In genomic region chr1:160045971-160046370, GRCm38 (mm10) we compare ENCODE assay signal across 15 mouse cellular contexts. TPM values are rescaled to one million over a fixed set of nuclear protein-coding genes. Genes with fewer than 3 reads are reported as not detected.
A peak's percentile ranks its signal among the peaks of the same experiment; 100 is the strongest.
DNase-seq lines count a peak whose midpoint lies in the region; ATAC-seq and TF ChIP-seq lines count a peak whose summit lies in the region.
"Had no signal": no experiment of that assay in that cellular context is flagged by ENCODE, and none has a peak within 500 bp of the region (broad histone marks: within the 10 kb centered on the region; RNA-seq: fewer than 3 reads in every experiment).

No protein-coding gene starts in this region.

- H3K27ac ChIP-seq in heart, postnatal 0 days (ENCODE audit: low read depth): no peak overlapping the region
- no peak overlapping the region for H3K27ac ChIP-seq in liver, embryonic 11.5 days (ENCODE audit: low read depth, low read length)
- no peak overlapping the region for H3K27ac ChIP-seq in stomach, postnatal 0 days (replicated peaks)
- H3K27ac ChIP-seq in forebrain, embryonic 10.5 days: no peak overlapping the region
- H3K27ac ChIP-seq: embryonic facial prominence, embryonic 13.5 days; hindbrain, embryonic 12.5 days; stomach, embryonic 15.5 days had no signal

- H3K36me3 ChIP-seq in heart, postnatal 0 days (replicated peaks; ENCODE audit: control insufficient read depth, insufficient read depth, low read length): no peaks in the 10 kb centered on the region
- peaks cover 5% of the 10 kb centered on the region for H3K36me3 ChIP-seq in megakaryocyte, embryonic 14.5 days (replicated peaks; ENCODE audit: low read length)
- H3K36me3 ChIP-seq in liver, embryonic 11.5 days (ENCODE audit: control insufficient read depth, insufficient read depth, low read length): no peaks in the 10 kb centered on the region
- no peaks in the 10 kb centered on the region for H3K36me3 ChIP-seq in stomach, postnatal 0 days (ENCODE audit: control insufficient read depth, insufficient read depth, low read length)
- H3K36me3 ChIP-seq in forebrain, embryonic 10.5 days (replicated peaks): no peaks in the 10 kb centered on the region
- H3K36me3 ChIP-seq: embryonic facial prominence, embryonic 13.5 days; hindbrain, embryonic 12.5 days; stomach, embryonic 15.5 days had no signal

- intact Hi-C loops in heart, postnatal 14 days (cut with DNase I): loop anchor here (2.0 kb wide), 1 partner anchor 35 kb away; no protein-coding TSS in a partner anchor

- DNase-seq in heart, postnatal 0 days (ENCODE audit: low spot score): no peak
- DNase-seq in heart, postnatal 14 days: no peak
- no peak for DNase-seq in liver, embryonic 11.5 days (ENCODE audit: low spot score)
- DNase-seq in stomach, postnatal 0 days (ENCODE audit: low spot score): no peak
- DNase-seq in forebrain, embryonic 10.5 days (ENCODE audit: extremely low spot score, low spot score): no peak
- DNase-seq: adrenal gland, postnatal 25 days; cerebellum, adult 11 months; gastrocnemius, postnatal 25 days; right cerebral cortex, postnatal 25 days had no signal

- TF ChIP-seq CTCF in heart, postnatal 0 days (IDR thresholded peaks at IDR 0.05; ENCODE audit: low read depth): no peak
- no peak for TF ChIP-seq CTCF in stomach, postnatal 0 days (IDR thresholded peaks at IDR 0.05; ENCODE audit: low read depth)

- 76% methylated on average over 5 of the region's 5 CpGs for WGBS in heart, postnatal 0 days
- 80% methylated on average over 5 of the region's 5 CpGs for WGBS in liver, embryonic 11.5 days
- 77% methylated on average over 5 of the region's 5 CpGs for WGBS in stomach, postnatal 0 days
- 89% methylated on average over 5 of the region's 5 CpGs for WGBS in forebrain, embryonic 10.5 days

- no peak overlapping the region; the same call in 1 of the 2 replicates for H3K4me3 ChIP-seq in heart, postnatal 0 days (ENCODE audit: low read depth, low read length)
- peak overlapping the region; percentile 38 for H3K4me3 ChIP-seq in megakaryocyte, embryonic 14.5 days (replicated peaks)
- H3K4me3 ChIP-seq in liver, embryonic 11.5 days (ENCODE audit: low read depth, low read length): no peak overlapping the region
- no peak overlapping the region for H3K4me3 ChIP-seq in stomach, postnatal 0 days (ENCODE audit: low read depth, low read length)
- H3K4me3 ChIP-seq in forebrain, embryonic 10.5 days: no peak overlapping the region
- H3K4me3 ChIP-seq: embryonic facial prominence, embryonic 13.5 days; hindbrain, embryonic 12.5 days had no signal

- no peak for TF ChIP-seq EP300 in heart, postnatal 0 days (IDR thresholded peaks at IDR 0.05; ENCODE audit: low read depth)
- no peak for TF ChIP-seq EP300 in stomach, postnatal 0 days (optimal IDR thresholded peaks at IDR 0.05)

- H3K27me3 ChIP-seq in heart, postnatal 0 days (ENCODE audit: control insufficient read depth, insufficient read depth, low read length): no peaks in the 10 kb centered on the region
- H3K27me3 ChIP-seq in megakaryocyte, embryonic 14.5 days (replicated peaks): peaks cover 12% of the 10 kb centered on the region
- H3K27me3 ChIP-seq in liver, embryonic 11.5 days (replicated peaks; ENCODE audit: control insufficient read depth, insufficient read depth, low read length): no peaks in the 10 kb centered on the region
- H3K27me3 ChIP-seq in stomach, postnatal 0 days (ENCODE audit: control insufficient read depth, insufficient read depth, low read length): no peaks in the 10 kb centered on the region
- H3K27me3 ChIP-seq in forebrain, embryonic 10.5 days (ENCODE audit: poor library complexity, severe bottlenecking): peaks cover 6% of the 10 kb centered on the region; the same call in 1 of the 2 replicates
- H3K27me3 ChIP-seq: stomach, embryonic 15.5 days had no signal

- ATAC-seq in heart, postnatal 0 days (ENCODE audit: insufficient read depth, low read depth): no peak
- no peak for ATAC-seq in megakaryocyte, adult 5-6 weeks (ENCODE audit: poor library complexity, severe bottlenecking)
- no peak for ATAC-seq in liver, embryonic 11.5 days (replicated peaks; ENCODE audit: low FRiP score)
- no peak for ATAC-seq in stomach, postnatal 0 days (ENCODE audit: low FRiP score, low TSS enrichment)
- ATAC-seq: forebrain, embryonic 14.5 days had no signal

- H3K9ac ChIP-seq in heart, postnatal 0 days (replicated peaks; ENCODE audit: low read depth, low read length): no peak overlapping the region
- no peak overlapping the region for H3K9ac ChIP-seq in liver, embryonic 11.5 days (ENCODE audit: low read depth, low read length)
- H3K9ac ChIP-seq in stomach, postnatal 0 days (ENCODE audit: low read length): no peak overlapping the region
- H3K9ac ChIP-seq: embryonic facial prominence, embryonic 13.5 days; hindbrain, embryonic 12.5 days; stomach, embryonic 15.5 days had no signal

- H3K4me2 ChIP-seq in heart, postnatal 0 days (ENCODE audit: low read depth, low read length): peak overlapping the region; percentile 61
- peak overlapping the region; percentile 74 for H3K4me2 ChIP-seq in liver, embryonic 11.5 days
- peak overlapping the region; percentile 70 for H3K4me2 ChIP-seq in stomach, postnatal 0 days (replicated peaks; ENCODE audit: low read depth)
- H3K4me2 ChIP-seq: hindbrain, embryonic 12.5 days had no signal

- no peaks in the 10 kb centered on the region for H3K9me3 ChIP-seq in heart, postnatal 0 days (replicated peaks; ENCODE audit: control insufficient read depth, low read length)
- H3K9me3 ChIP-seq in megakaryocyte, embryonic 14.5 days: no peaks in the 10 kb centered on the region
- no peaks in the 10 kb centered on the region for H3K9me3 ChIP-seq in liver, embryonic 11.5 days (ENCODE audit: control insufficient read depth, low read length)
- H3K9me3 ChIP-seq in stomach, postnatal 0 days (ENCODE audit: control insufficient read depth, low read length): no peaks in the 10 kb centered on the region
- H3K9me3 ChIP-seq in forebrain, embryonic 10.5 days: no peaks in the 10 kb centered on the region
- H3K9me3 ChIP-seq: embryonic facial prominence, embryonic 13.5 days; hindbrain, embryonic 12.5 days; stomach, embryonic 15.5 days had no signal

- H3K4me1 ChIP-seq in heart, postnatal 0 days (ENCODE audit: control insufficient read depth, insufficient read depth): peaks cover 57% of the 10 kb centered on the region
- peaks cover 64% of the 10 kb centered on the region for H3K4me1 ChIP-seq in megakaryocyte, embryonic 14.5 days
- peaks cover 9% of the 10 kb centered on the region for H3K4me1 ChIP-seq in liver, embryonic 11.5 days (replicated peaks; ENCODE audit: control insufficient read depth, insufficient read depth, low read length)
- H3K4me1 ChIP-seq in stomach, postnatal 0 days (replicated peaks; ENCODE audit: control insufficient read depth, insufficient read depth): peaks cover 4% of the 10 kb centered on the region; the same call in 1 of the 2 replicates
- H3K4me1 ChIP-seq in forebrain, embryonic 10.5 days: peaks cover 13% of the 10 kb centered on the region

RNA-seq across cellular contexts. Expression of gene 4930523C07Rik, which starts 1.8 kb away (rescaled TPM):
- total RNA-seq in heart, postnatal 0 days (2014; rRNA removed; ENCODE audit: low replicate concordance): 18.6 and 21.8 TPM in 2 replicates
- 17.8 and 21.0 TPM in 2 replicates for polyA plus RNA-seq in heart, postnatal 0 days (2015; fragmentation: Nextera tagmentation; extraction: Ambion mirVana)
- total RNA-seq in heart, postnatal 14 days (2021): 10 to 100 TPM; 28.8 to 32.4 TPM
- polyA plus RNA-seq in megakaryocyte, embryonic 14.5 days (2012; ENCODE audit: insufficient read depth, low replicate concordance): 2.1 and 6.0 TPM in 2 replicates
- 54.6 and 66.3 TPM in 2 replicates for total RNA-seq in megakaryocyte, adult 5-6 weeks (2015)
- 48.8 and 62.2 TPM in 2 replicates for total RNA-seq in megakaryocyte, adult 5-6 weeks (2017)
- 13.2 and 19.0 TPM in 2 replicates for polyA plus RNA-seq in liver, embryonic 11.5 days (2014; fragmentation: Nextera tagmentation; extraction: Ambion mirVana)
- polyA plus RNA-seq in stomach, postnatal 0 days (2015; fragmentation: Nextera tagmentation; extraction: Ambion mirVana): 37.7 and 40.8 TPM in 2 replicates
- 2.3 and 3.4 TPM in 2 replicates for polyA plus RNA-seq in forebrain, embryonic 10.5 days (2016; fragmentation: Nextera tagmentation; extraction: Ambion mirVana)
